Mouse (Mus musculus): ENCODE measurements around the gene Fam221b. TPM values are rescaled to one million over a fixed set of nuclear protein-coding genes. Genes with fewer than 3 reads are reported as not detected.

Fam221b gene
- 0.59 TPM for polyA plus RNA-seq (2021)

GRCm38 (mm10) chr4:43668782-43669427, at the start of gene Fam221b, which contains the start of gene Tmem8b:
Gene Fam221b (minus strand): TSS chr4:43669145.
Gene Tmem8b (plus strand): TSS chr4:43668971.
- ATAC-seq (peak; percentile 95), DNase-seq (ENCODE audit: low read depth, low spot score) (no peak)
- ChIA-PET POLR2A (no interaction called here), CTCF (no interaction called here)
- in situ Hi-C loops (cut with MboI; ENCODE audit: low pct_unique_long_range_greater_than_20kb) = loop anchor here (10.0 kb wide), 1 partner anchor 234 kb away; no protein-coding TSS in a partner anchor
- TF ChIP-seq CTCF (IDR thresholded peaks at IDR 0.05) = no peak
- peaks cover 3% of the 10 kb centered on the region for H3K27me3 ChIP-seq

- DNase-seq (ENCODE audit: low read depth, low spot score) (peak; percentile 43), ATAC-seq (peak; percentile 57)
- in situ Hi-C loops (cut with MboI; ENCODE audit: low pct_unique_long_range_greater_than_20kb) = loop anchor here (5.0 kb wide), 1 partner anchor 41 kb away; no protein-coding TSS in a partner anchor
- no peak for TF ChIP-seq CTCF (IDR thresholded peaks at IDR 0.05)
- no peaks in the 10 kb centered on the region for H3K27me3 ChIP-seq
- POLR2A ChIA-PET = interaction anchor here (1.4 kb wide), 1 partner anchor 151 kb away, joined by 3 read pairs; the partner anchor contains the start of genes Creb3 and Tln1
- CTCF ChIA-PET = interaction anchor here (1.0 to 1.3 kb wide), 3 partner anchors 10 to 85 kb away, joined by 3 to 6 read pairs (median 3); no protein-coding TSS in a partner anchor
Measured at GRCm38 (mm10) chr4:43713652-43714219, 44.8 kb upstream of the Fam221b start.

- peak; percentile 96 for TF ChIP-seq CTCF (IDR thresholded peaks at IDR 0.05)
- no peaks in the 10 kb centered on the region for H3K27me3 ChIP-seq
- DNase-seq (ENCODE audit: low read depth, low spot score) = no peak
- ChIA-PET CTCF (interaction anchor here (0.7 to 3.5 kb wide), 10 partner anchors 9 to 82 kb away, joined by 3 to 32 read pairs (median 5); partner anchors contain the start of gene Olfr70), POLR2A (no interaction called here)
- in situ Hi-C loops (cut with MboI; ENCODE audit: low pct_unique_long_range_greater_than_20kb) = loop anchor here (5.0 kb wide), 1 partner anchor 40 kb away; no protein-coding TSS in a partner anchor
- no peak for ATAC-seq
Measured at GRCm38 (mm10) chr4:43711821-43712220, 42.9 kb upstream of the Fam221b start.

GRCm38 (mm10) chr4:43709869-43710268, 40.9 kb upstream of the Fam221b start, which contains the start of gene Olfr71:
Gene Olfr71 (minus strand): TSS chr4:43710255.
- TF ChIP-seq CTCF (IDR thresholded peaks at IDR 0.05) = no peak

GRCm38 (mm10) chr4:43705991-43706390, 37.0 kb upstream of the Fam221b start:
- POLR2A ChIA-PET = no interaction called here
- TF ChIP-seq CTCF (IDR thresholded peaks at IDR 0.05) = no peak
- DNase-seq (ENCODE audit: low read depth, low spot score) (no peak), ATAC-seq (no peak)
- in situ Hi-C loops (cut with MboI; ENCODE audit: low pct_unique_long_range_greater_than_20kb) = loop anchor here (5.0 kb wide), 1 partner anchor 74 kb away; the partner anchor contains the start of gene Npr2
- H3K27me3 ChIP-seq = no peaks in the 10 kb centered on the region
- CTCF ChIA-PET = no interaction called here

More at GRCm38 (mm10) chr4:43709869-43710268, 40.9 kb upstream of the Fam221b start, which contains the start of gene Olfr71:
- ChIA-PET CTCF (interaction anchor here (1.7 to 3.5 kb wide), 2 partner anchors 38 to 80 kb away, joined by 5 to 32 read pairs; no protein-coding TSS in a partner anchor), POLR2A (no interaction called here)
- in situ Hi-C loops (cut with MboI; ENCODE audit: low pct_unique_long_range_greater_than_20kb) = loop anchor here (5.0 kb wide), 2 partner anchors 38 to 78 kb away; partner anchors contain the start of gene Npr2
- ATAC-seq (no peak), DNase-seq (ENCODE audit: low read depth, low spot score) (no peak)
- no peaks in the 10 kb centered on the region for H3K27me3 ChIP-seq

GRCm38 (mm10) chr4:43703851-43704250, 34.9 kb upstream of the Fam221b start:
- DNase-seq (ENCODE audit: low read depth, low spot score) = no peak
- H3K27me3 ChIP-seq = no peaks in the 10 kb centered on the region
- ChIA-PET POLR2A (no interaction called here), CTCF (interaction anchor here (1.0 to 1.9 kb wide), 3 partner anchors 9 to 32 kb away, joined by 3 to 6 read pairs (median 4); no protein-coding TSS in a partner anchor)
- no peak for ATAC-seq
- no peak for TF ChIP-seq CTCF (IDR thresholded peaks at IDR 0.05)
- in situ Hi-C loops (cut with MboI; ENCODE audit: low pct_unique_long_range_greater_than_20kb) = no loop called here

- ATAC-seq (no peak), DNase-seq (ENCODE audit: low read depth, low spot score) (no peak)
- POLR2A ChIA-PET = no interaction called here
- no peaks in the 10 kb centered on the region for H3K27me3 ChIP-seq
- CTCF ChIA-PET = interaction anchor here (1.0 to 1.9 kb wide), 3 partner anchors 10 to 31 kb away, joined by 3 to 6 read pairs (median 4); no protein-coding TSS in a partner anchor
- TF ChIP-seq CTCF (IDR thresholded peaks at IDR 0.05) = no peak
- in situ Hi-C loops (cut with MboI; ENCODE audit: low pct_unique_long_range_greater_than_20kb) = no loop called here
Measured at GRCm38 (mm10) chr4:43703439-43703838, 34.5 kb upstream of the Fam221b start.

- in situ Hi-C loops (cut with MboI; ENCODE audit: low pct_unique_long_range_greater_than_20kb) = no loop called here
- ChIA-PET POLR2A (no interaction called here), CTCF (interaction anchor here (1.9 kb wide), 1 partner anchor 11 kb away, joined by 9 read pairs; no protein-coding TSS in a partner anchor)
- ATAC-seq (no peak), DNase-seq (ENCODE audit: low read depth, low spot score) (no peak)
- H3K27me3 ChIP-seq = no peaks in the 10 kb centered on the region
- no peak for TF ChIP-seq CTCF (IDR thresholded peaks at IDR 0.05)
Measured at GRCm38 (mm10) chr4:43700707-43701106, 31.8 kb upstream of the Fam221b start, which contains the start of gene Olfr70. Gene Olfr70 (minus strand): TSS chr4:43700807.

- in situ Hi-C loops (cut with MboI; ENCODE audit: low pct_unique_long_range_greater_than_20kb) = no loop called here
- DNase-seq (ENCODE audit: low read depth, low spot score) = no peak
- POLR2A ChIA-PET = no interaction called here
- CTCF ChIA-PET = interaction anchor here (1.9 to 2.3 kb wide), 2 partner anchors 12 to 25 kb away, joined by 5 to 9 read pairs; no protein-coding TSS in a partner anchor
- peak; percentile 35 for ATAC-seq
- H3K27me3 ChIP-seq = no peaks in the 10 kb centered on the region
- no peak for TF ChIP-seq CTCF (IDR thresholded peaks at IDR 0.05)
Measured at GRCm38 (mm10) chr4:43696561-43696960, 27.6 kb upstream of the Fam221b start.

- no peak for ATAC-seq
- H3K27me3 ChIP-seq = no peaks in the 10 kb centered on the region
- in situ Hi-C loops (cut with MboI; ENCODE audit: low pct_unique_long_range_greater_than_20kb) = no loop called here
- POLR2A ChIA-PET = no interaction called here
- no peak for TF ChIP-seq CTCF (IDR thresholded peaks at IDR 0.05)
- CTCF ChIA-PET = interaction anchor here (1.5 to 2.3 kb wide), 3 partner anchors 13 to 24 kb away, joined by 4 to 9 read pairs (median 5); no protein-coding TSS in a partner anchor
- DNase-seq (ENCODE audit: low read depth, low spot score) = no peak
Measured at GRCm38 (mm10) chr4:43695249-43695671, 26.3 kb upstream of the Fam221b start.
